Mouse (Mus musculus) kidney, adult 11 months (tissue): ENCODE measurements at regions not wholly inside any gene's neighbourhood (a gene's known extent, or its start where the extent isn't known, plus 50 kb on each side); places are given as distances from the start of the nearest gene placed in this dataset.

ENCODE experiments used
- DNase-seq: peaks from one replicate; pipeline ENCODE4 v3.0.0; 2022

GRCm38 (mm10) chr10:19187716-19188081 is 168.6 kb upstream of the Olig3 start:
- no peak for DNase-seq

GRCm38 (mm10) chr10:19187084-19187615 is 169.2 kb upstream of the Olig3 start:
- no peak for DNase-seq

- DNase-seq = peak; percentile 27
Observed at GRCm38 (mm10) chr10:19185790-19186581, 170.3 kb upstream of the Olig3 start.

GRCm38 (mm10) chr10:19184886-19185285 is 169.4 kb upstream of the Tnfaip3 start:
- DNase-seq = no peak

- DNase-seq = no peak
Observed at GRCm38 (mm10) chr10:19177895-19178294, 162.4 kb upstream of the Tnfaip3 start.

- no peak for DNase-seq
Observed at GRCm38 (mm10) chr10:19177414-19177813, 162.0 kb upstream of the Tnfaip3 start.

- no peak for DNase-seq
Observed at GRCm38 (mm10) chr10:19176249-19176648, 160.8 kb upstream of the Tnfaip3 start.

- no peak for DNase-seq
Observed at GRCm38 (mm10) chr10:19171834-19172233, 156.4 kb upstream of the Tnfaip3 start.

- DNase-seq = no peak
Observed at GRCm38 (mm10) chr10:19170596-19170995, 155.1 kb upstream of the Tnfaip3 start.

- no peak for DNase-seq
Observed at GRCm38 (mm10) chr10:19169272-19169671, 153.8 kb upstream of the Tnfaip3 start.

GRCm38 (mm10) chr10:19168362-19168761 is 152.9 kb upstream of the Tnfaip3 start:
- DNase-seq = no peak

GRCm38 (mm10) chr10:19167641-19168271 is 152.3 kb upstream of the Tnfaip3 start:
- no peak for DNase-seq

GRCm38 (mm10) chr10:19167101-19167500 is 151.6 kb upstream of the Tnfaip3 start:
- no peak for DNase-seq

GRCm38 (mm10) chr10:19162104-19162503 is 146.6 kb upstream of the Tnfaip3 start:
- no peak for DNase-seq

GRCm38 (mm10) chr10:19161149-19161548 is 145.7 kb upstream of the Tnfaip3 start:
- no peak for DNase-seq

- DNase-seq = no peak
Observed at GRCm38 (mm10) chr10:19154041-19154440, 138.6 kb upstream of the Tnfaip3 start.

GRCm38 (mm10) chr10:19152773-19153172 is 137.3 kb upstream of the Tnfaip3 start:
- DNase-seq = no peak

- no peak for DNase-seq
Observed at GRCm38 (mm10) chr10:19150766-19151165, 135.3 kb upstream of the Tnfaip3 start.

- no peak for DNase-seq
Observed at GRCm38 (mm10) chr10:19150005-19150404, 134.5 kb upstream of the Tnfaip3 start.

- no peak for DNase-seq
Observed at GRCm38 (mm10) chr10:19149196-19149869, 133.9 kb upstream of the Tnfaip3 start.

GRCm38 (mm10) chr10:19141481-19141880 is 126.0 kb upstream of the Tnfaip3 start:
- DNase-seq = no peak

GRCm38 (mm10) chr10:19140628-19141027 is 125.2 kb upstream of the Tnfaip3 start:
- peak; percentile 4 for DNase-seq

GRCm38 (mm10) chr10:19139234-19139633 is 123.8 kb upstream of the Tnfaip3 start:
- no peak for DNase-seq

GRCm38 (mm10) chr10:19138258-19138657 is 122.8 kb upstream of the Tnfaip3 start:
- DNase-seq = no peak
